Mouse (Mus musculus) central nervous system, embryonic 14 days (tissue): ENCODE measurements around the gene AU040320. TPM values are rescaled to one million over a fixed set of nuclear protein-coding genes. Genes with fewer than 3 reads are reported as not detected.

ENCODE experiments used
- polyA plus RNA-seq: library from polyadenylated mRNA; depleted of rRNA; stranded (reverse); fragments of >200 nt; gene quantifications from 2 replicates; pipeline ENCODE4 v1.2.3, GENCODE M21; 2012; rRNA removed

Gene AU040320
- polyA plus RNA-seq, result 38.5 and 39.5 TPM in 2 replicates

GRCm38 (mm10) chr4:126753268-126754230 lies at the start of gene AU040320, which contains the start of gene Ncdn:
Gene AU040320 (plus strand): TSS chr4:126753544.
Gene Ncdn (minus strand): TSS chr4:126753438.

GRCm38 (mm10) chr4:126736001-126736414 lies 17.3 kb upstream of the AU040320 start, which contains the start of gene Tfap2e:
Gene Tfap2e (minus strand): TSS chr4:126736240.

Other genes with a start within 250 kb of the AU040320 start
- gene Ago4, start 220.1 kb upstream of the AU040320 start, polyA plus RNA-seq, result 8.6 and 9.2 TPM in 2 replicates
- 13.8 and 15.9 TPM in 2 replicates for gene Clspn, start 196.6 kb upstream of the AU040320 start, polyA plus RNA-seq
- 11.3 and 15.1 TPM in 2 replicates for gene 5730409E04Rik, start 143.7 kb upstream of the AU040320 start, polyA plus RNA-seq
- gene Psmb2, start 75.9 kb upstream of the AU040320 start, polyA plus RNA-seq, result 235 and 239 TPM in 2 replicates
- 2.5 and 3.0 TPM in 2 replicates for gene Tfap2e, start 17.3 kb upstream of the AU040320 start, polyA plus RNA-seq
- gene Ncdn, start 106 bp upstream of the AU040320 start, polyA plus RNA-seq, result 79.2 and 81.1 TPM in 2 replicates
- 31.3 and 36.7 TPM in 2 replicates for gene Zmym4, start 214.6 kb downstream of the AU040320 start, polyA plus RNA-seq